28 mouse cellular contexts compared by ENCODE assay signal in the genomic region with DNA sequence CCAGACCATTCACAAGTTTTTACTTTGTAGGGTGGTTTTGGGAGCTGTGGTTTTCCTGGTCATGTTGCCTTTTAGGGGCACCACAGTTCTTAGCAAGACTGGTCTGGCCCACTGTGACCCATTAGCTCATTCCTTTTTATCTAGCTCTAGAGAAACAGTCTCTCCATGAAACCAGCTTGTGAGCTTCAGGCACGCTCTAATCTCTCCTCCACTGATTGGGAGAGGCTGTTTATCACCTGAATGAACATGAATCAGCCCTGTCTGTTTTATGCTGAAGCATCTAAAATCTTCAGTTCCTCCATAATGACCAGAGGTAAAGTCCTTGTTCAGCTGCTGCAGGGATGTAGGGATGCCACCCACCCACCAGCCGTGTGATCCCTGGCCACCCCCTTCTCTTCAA.
"Had no signal": no experiment of that assay in that cellular context is flagged by ENCODE, and none has a peak within 500 bp of the region (broad histone marks: within the 10 kb centered on the region; RNA-seq: fewer than 3 reads in every experiment).

No protein-coding gene starts in this region.

- H3K4me3 ChIP-seq: embryonic facial prominence, embryonic 10.5 days; embryonic facial prominence, embryonic 12.5 days; embryonic facial prominence, embryonic 13.5 days; embryonic facial prominence, embryonic 15.5 days; erythroblast, embryonic 14.5 days; forebrain, embryonic 10.5 days; forebrain, embryonic 12.5 days; forebrain, embryonic 13.5 days; forebrain, embryonic 15.5 days; gastrocnemius, adult 2 months; heart, adult 2 months had no signal

- H3K9ac ChIP-seq: embryonic facial prominence, embryonic 12.5 days; embryonic facial prominence, embryonic 13.5 days; embryonic facial prominence, embryonic 15.5 days; forebrain, embryonic 12.5 days; forebrain, embryonic 13.5 days; forebrain, embryonic 15.5 days; forebrain, postnatal 0 days had no signal

- H3K4me2 ChIP-seq: embryonic facial prominence, embryonic 12.5 days; embryonic facial prominence, embryonic 13.5 days; embryonic facial prominence, embryonic 15.5 days; forebrain, embryonic 12.5 days; forebrain, embryonic 13.5 days; forebrain, embryonic 15.5 days had no signal

- H3K36me3 ChIP-seq: embryonic facial prominence, embryonic 10.5 days; embryonic facial prominence, embryonic 12.5 days; embryonic facial prominence, embryonic 13.5 days; embryonic facial prominence, embryonic 15.5 days; forebrain, embryonic 10.5 days; forebrain, embryonic 12.5 days; forebrain, embryonic 15.5 days had no signal

- H3K9me3 ChIP-seq: embryonic facial prominence, embryonic 10.5 days; embryonic facial prominence, embryonic 12.5 days; embryonic facial prominence, embryonic 13.5 days; embryonic facial prominence, embryonic 15.5 days; forebrain, embryonic 10.5 days; forebrain, embryonic 12.5 days; forebrain, embryonic 13.5 days; forebrain, embryonic 15.5 days had no signal

- DNase-seq: cerebellum, adult 8-10 months; cerebellum, adult 9-10 months; cerebellum, adult 9-11 months; cerebellum, postnatal 10 days; cerebellum, postnatal 14 days; cerebellum, postnatal 25 days; cerebellum, postnatal 36 days; embryo, embryonic 11 days; forebrain, postnatal 0 days; gastrocnemius, adult 2 months; gastrocnemius, postnatal 10 days; gastrocnemius, postnatal 14 days; gastrocnemius, postnatal 25 days; gastrocnemius, postnatal 36 days; heart, adult 11 months; heart, adult 18-20 months; heart, adult 2 months had no signal

- ATAC-seq: forebrain, embryonic 13.5 days; forebrain, embryonic 14.5 days; forebrain, embryonic 15.5 days; forebrain, embryonic 16.5 days; forebrain, postnatal 0 days had no signal

- H3K27me3 ChIP-seq: embryonic facial prominence, embryonic 12.5 days; embryonic facial prominence, embryonic 13.5 days; embryonic facial prominence, embryonic 15.5 days; forebrain, embryonic 12.5 days; forebrain, embryonic 13.5 days; forebrain, embryonic 15.5 days had no signal

- H3K4me1 ChIP-seq: forebrain, embryonic 12.5 days; forebrain, embryonic 13.5 days; forebrain, embryonic 15.5 days had no signal

- H3K27ac ChIP-seq: embryonic facial prominence, embryonic 10.5 days; embryonic facial prominence, embryonic 12.5 days; embryonic facial prominence, embryonic 13.5 days; embryonic facial prominence, embryonic 15.5 days; forebrain, embryonic 10.5 days; forebrain, embryonic 12.5 days; forebrain, embryonic 13.5 days; forebrain, embryonic 15.5 days; gastrocnemius, adult 2 months; heart, adult 2 months had no signal
